Mouse (Mus musculus) adrenal gland, postnatal 14 days (tissue): ENCODE data around the gene 0610010K14Rik. TPM values are rescaled to one million over a fixed set of nuclear protein-coding genes. Genes with fewer than 3 reads are reported as not detected.

Experiments
- DNase-seq: peaks from one replicate; pipeline ENCODE4 v3.0.0; 2021; ENCODE audit warnings: mixed read lengths
- total RNA-seq: library from RNA; stranded (reverse); gene quantifications from 2 replicates; pipeline ENCODE4 v1.2.3, GENCODE M21; 2021

The 0610010K14Rik gene
- total RNA-seq, 1 experiment from 2014 or later, result 55.7 TPM

DNA sequence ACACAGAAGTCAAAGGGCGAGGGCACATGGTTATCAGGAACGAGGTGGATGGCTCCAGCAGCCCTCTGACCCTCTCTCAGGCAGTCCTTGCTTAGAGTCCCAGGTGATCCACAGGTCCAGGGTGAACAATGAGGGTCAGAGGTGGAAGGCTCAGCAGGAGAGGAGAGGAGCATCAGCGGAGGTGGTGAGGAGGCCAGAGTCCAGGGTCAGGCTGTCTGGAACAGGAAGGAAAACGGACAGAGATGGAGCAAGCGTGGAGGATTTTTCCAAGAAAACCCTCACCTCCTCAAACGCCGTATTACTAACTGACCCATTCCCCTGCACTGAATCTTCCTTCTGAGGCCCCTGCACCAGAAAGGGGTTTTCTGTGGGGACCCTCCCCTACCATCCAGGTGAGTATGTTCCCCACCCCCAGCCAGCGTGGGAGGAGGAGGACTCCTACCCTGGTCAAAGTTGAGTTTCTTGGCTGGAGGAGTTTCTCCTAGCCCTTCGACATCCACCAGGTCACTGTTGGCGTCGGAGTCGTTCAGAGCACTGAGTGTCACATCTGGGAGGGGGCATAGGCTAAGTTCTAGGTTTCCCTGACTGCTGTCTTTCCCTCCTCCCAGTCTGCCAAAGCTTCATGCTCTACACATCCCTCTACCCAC lies 2.3 kb downstream of the 0610010K14Rik start:
- no peak for DNase-seq

DNA sequence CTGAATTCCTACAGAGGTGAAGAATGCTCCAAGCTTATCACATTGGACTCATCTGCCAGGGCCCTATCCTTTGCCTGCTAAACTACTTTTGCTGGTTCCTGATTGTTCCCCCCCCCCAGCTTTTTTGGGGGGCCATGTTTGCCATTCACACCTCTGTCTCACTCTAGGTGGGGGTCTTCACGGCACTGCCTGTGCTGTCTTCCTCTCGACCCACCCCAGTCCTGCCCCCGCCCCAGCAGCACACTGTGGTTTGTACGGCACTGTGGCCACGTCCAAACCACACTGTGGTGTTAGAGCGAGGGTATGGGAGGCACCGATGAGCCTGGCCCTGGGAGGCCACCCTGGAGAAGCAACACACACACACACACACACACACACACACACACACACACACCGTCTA lies 3.2 kb downstream of the 0610010K14Rik start:
- no peak for DNase-seq

DNA sequence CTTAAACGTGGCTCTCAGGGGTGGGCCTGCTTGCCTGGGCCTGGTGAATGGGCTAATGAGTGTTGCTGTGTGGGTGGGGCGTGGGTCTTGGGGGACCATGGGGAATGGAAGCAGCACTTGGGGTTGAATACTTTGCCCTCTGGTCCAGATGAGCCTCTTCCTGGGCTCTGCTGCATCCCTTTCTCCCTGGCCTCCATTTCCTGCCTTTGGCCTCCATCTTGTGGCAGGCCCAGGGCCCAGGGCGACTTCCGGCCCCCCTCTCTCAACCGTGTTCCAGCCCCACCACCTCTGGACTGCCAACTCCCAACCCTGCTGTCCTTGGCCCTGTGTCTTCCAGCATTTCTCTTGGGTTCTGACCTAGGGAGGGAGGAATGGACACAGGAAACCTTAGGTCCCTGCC lies 3.7 kb downstream of the 0610010K14Rik start:
- no peak for DNase-seq

DNA sequence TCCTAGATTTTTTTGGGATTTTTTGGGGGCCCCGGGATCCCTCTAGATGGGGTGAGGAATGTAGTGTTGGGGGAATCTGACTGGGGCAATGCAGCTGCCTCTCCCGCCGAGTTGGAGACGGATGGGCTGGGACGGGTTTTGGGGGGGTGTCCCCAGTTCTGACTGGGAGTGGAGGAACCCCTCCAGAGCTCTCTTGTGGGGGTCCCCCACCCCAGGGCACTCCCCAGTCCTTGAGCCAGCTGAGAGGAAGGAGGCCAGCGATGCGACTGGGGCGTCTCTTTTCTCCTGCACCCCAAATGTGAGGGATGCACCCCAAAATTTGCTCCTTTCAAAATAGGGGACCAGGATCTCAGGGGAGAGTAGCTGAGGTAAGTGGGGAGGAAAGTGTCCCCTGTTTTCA lies 4.7 kb downstream of the 0610010K14Rik start:
- no peak for DNase-seq

DNA sequence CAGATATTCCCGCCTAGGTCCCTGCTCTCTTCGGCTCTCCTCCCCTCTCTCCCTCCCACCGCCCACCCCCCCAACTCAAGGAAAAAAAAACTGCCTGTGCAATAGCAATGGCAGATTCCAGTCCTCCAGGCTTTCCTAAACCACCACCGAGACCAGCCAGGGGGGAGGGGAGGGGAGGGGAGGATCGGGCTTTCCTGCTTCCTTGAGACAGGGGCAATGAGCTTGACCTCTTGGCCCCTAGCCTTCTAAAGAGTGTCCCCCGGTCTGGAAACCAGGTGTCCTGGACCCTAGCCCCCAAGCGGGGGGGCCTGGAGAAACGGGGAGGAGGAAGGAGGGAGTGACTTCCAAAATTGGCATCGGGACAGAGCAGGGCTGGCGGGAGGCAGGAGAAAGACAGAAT lies 5.2 kb downstream of the 0610010K14Rik start:
- peak; percentile 75 for DNase-seq

DNA sequence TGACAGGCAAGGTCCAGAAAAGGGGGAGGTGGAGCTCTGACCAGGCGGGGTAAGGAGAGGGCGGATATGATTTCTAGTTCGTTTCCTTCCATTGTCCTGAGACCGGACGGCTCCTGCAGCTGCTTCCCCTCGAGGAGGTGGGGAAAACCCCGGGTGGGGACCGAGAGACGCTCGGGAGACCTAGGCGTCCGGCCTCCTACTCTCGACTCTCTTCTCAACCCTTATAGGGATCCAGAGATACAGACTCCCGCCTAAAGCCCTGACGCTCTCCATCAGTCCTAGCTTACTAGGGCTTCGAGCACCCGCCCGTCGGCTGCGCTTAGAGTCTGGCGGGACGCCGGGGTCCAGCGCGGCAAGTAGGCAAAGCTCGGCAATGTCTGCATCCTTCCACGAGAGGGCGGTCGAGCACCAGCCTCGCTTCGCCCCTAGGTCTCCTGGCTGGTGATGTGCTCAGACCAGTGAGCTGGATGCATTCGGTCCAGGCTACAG lies 7.4 kb downstream of the 0610010K14Rik start:
- DNase-seq, result peak; percentile 91

DNA sequence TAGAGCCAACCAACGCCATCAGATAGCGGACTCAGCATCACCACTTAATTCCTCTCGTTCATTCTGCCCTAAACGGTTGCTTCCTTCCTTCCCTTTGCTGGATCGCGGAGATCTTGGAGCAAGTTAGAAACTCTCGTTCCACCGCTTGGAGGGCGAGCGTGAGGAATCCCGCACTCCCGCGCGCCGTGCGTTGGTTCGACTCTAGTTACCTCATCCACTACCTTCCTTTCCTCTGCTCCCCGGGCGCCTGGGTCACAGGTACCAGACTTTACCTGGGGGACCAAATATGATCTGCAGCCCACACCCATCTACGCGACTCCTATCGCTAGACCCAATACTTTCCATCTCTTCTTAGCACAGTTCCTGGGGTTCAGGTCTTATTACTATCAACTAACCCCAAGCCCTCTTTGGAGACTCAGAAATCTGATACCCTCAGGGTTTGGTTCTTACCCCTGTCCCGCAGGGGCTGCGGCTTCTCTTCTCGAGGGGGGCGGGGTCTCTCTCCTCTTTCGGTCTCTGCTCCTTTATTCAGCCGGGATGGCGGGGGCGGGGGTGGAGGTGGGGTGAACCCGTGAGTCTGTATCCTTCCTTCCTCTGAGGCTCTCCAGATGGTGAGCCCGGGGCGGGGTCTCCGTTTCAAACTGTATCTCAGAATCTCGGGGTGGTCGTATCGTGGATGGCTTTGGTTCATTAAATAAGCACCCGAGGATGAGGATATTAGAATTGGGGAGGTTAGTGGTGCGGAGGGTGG lies 8.3 kb downstream of the 0610010K14Rik start, which contains the start of gene Bcl6b:
TSS of gene Bcl6b (minus strand) at position 539 of the 751 bp plus-strand sequence.
- peak; percentile 55 for DNase-seq

DNA sequence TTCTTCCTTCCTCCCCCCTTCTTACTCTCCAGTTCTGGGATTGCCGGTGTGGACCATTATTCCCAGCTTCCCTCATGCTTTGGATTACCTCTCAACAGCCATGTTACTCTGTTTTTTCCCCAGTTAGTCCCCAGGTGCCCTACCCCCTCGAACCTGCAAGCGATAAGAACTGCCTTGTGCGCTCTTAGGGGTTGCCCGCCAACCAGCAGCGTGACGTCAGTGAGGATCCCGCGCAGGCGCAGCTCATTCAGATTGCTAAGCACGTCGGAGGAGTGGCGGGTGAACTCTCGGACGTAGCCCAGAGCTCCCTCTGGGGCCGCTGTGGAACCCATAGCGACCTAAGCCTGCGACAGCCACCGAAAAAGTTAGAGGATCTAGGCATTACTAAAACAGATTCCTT lies 8.9 kb downstream of the 0610010K14Rik start:
- DNase-seq, result peak; percentile 92

DNA sequence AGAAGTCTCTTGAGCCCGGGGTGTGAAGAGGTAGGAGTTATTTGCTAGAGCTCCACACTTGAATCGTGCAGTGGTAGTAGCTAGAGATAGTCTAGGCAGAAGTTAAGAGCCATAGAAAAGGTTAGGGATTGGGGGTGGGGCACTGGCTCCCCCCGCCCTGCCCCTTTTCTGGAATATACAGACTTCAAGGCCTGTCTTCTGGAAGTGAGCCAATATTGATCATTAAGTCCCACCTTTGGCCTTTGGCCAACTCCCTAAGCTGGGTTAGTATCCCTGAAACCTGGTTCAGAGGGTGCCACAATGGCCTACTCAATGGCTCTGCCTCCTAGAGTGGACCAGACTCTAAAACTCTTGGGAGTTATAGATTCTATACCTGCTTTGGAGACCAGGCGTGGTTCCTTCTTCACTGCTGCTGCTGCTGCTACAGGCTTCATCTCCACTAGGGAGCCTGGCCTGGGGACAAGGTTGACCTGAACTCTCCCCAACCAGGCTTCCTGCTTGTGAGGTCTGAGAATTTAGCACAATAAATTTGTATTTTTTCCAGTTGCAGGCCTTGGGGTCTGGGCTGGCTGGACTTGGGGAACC lies 10.0 kb downstream of the 0610010K14Rik start:
- DNase-seq, result no peak

DNA sequence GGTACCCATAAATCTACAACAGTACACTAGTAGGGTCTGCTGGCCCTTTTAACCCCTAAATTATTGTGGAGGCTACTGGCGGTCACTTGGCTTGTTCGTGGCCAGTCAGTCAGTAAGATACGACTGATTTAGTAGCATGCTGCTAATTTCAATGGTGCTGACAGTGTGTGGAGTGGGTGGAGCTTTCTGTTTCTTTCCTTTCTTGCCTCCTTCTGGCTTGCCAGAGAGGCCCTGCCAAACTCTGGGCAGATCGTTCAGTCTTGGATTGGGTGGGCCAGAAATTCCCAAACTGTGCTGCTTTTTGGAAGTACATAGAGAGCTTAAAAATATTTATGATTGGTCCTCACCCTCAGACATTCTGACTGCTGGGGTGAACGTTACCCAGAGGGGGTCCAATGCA lies 10.6 kb downstream of the 0610010K14Rik start:
- no peak for DNase-seq

DNA sequence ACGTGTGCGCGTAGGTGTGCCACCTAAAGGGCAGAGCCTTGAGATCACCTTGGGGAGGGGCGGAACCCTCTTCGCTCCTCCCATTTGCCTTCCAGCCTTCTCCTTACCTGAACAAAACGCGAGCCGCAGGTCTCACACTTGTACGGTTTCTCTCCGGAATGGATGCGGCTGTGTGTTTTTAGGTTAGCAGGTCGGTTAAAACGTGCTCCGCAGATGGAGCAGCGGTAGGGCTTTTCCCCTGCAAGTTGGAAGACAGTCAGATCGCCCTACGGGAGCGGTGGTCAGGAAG lies 11.2 kb downstream of the 0610010K14Rik start:
- DNase-seq, result no peak

DNA sequence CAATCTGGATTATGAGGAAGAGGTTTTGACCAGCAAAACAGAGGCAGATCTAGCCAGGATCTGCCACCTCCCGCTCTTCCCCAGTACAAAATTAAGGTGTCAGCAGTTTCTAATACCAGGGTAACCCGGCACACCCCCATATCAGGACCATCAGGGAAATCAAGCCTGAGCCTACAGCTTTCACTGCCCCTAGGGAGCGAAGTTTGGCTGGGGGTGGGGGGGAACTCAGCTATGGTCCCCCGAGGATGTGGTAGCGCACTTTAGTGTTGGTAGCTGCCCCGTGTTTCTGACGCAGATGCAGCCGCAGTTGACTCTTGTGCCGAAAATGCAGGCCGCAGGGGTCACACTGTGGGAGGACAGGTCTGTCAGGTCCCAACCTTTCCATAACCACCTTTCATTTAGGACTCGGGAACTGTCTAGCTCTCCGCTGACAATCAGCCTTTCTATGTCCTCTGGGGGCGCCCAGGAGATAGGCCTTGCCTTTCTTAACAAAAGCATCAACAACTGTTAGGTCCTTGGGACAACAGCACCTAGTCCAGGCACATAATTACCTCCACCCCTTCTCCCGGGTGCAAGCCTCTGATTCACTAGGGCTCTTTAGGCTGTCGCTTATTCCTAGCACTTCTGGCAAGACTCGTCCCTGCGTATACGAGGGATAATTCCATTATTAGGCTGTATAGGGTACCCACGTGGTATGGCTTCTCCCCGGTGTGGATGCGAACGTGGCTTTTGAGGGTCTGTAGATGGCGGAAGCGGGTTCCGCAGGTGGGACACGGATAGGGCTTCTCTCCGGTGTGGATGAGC lies 11.7 kb downstream of the 0610010K14Rik start:
- DNase-seq, result no peak

DNA sequence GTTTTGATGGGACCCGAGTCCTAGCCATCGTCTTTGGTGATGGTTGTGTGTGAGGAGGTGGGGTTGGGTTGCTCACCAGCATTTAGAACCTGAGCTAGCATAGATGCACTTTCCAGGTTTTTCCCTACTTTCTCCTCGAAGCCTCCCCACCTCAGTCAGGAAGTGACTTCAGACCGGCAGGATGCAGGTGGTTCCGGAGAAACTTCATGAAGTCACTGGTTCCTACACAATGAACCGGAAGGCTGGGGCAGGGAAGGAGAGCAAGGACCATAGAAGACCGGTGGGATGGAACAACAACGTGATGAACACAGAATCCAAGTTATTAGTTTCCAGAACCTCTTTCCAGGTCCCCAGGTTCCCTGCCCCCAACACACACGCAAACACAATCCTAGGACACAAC lies 14.0 kb downstream of the 0610010K14Rik start:
- peak; percentile 54 for DNase-seq

DNA sequence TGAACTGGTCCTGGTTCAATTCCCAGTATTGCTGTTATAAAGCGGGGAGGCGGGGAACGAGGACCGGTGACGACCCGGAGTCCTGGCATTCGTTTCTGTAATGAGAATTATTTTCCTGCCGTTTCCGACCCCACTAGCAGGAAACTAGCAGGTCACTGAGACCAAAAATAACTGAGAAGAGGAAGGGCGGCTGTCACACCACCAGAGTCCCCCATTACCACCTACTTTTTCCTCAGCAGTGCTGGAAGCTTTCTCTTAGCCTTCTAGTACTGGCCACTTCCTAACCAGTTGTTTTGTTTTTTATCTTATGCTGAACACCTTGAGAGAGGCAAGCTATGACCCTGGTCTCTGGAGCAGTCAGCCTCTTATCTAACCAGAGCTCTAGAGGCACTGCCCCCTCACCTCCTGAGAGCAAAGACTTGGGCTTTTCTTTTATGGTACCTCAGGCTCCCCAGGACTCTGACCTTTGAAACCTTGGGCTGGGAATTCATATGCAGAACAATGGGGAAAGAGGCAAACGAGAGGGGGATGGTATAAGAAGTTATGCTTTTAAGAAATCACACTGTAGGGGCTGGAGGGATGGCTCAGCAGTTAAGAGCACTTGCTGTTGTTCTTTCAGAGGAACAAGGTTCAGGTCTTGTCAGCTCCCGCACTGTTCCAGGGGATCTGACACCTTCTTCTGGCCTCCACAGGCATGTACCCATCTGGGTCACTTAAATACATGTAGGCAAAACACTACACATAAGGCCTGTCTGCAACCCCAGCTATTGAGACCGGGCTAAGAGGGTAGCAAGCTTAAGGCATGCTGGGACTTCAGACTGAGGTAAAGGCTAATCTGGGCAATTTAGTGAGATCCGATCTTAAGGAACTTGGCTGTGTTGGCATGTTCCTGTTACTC lies 15.9 kb downstream of the 0610010K14Rik start:
- peak; percentile 39 for DNase-seq

DNA sequence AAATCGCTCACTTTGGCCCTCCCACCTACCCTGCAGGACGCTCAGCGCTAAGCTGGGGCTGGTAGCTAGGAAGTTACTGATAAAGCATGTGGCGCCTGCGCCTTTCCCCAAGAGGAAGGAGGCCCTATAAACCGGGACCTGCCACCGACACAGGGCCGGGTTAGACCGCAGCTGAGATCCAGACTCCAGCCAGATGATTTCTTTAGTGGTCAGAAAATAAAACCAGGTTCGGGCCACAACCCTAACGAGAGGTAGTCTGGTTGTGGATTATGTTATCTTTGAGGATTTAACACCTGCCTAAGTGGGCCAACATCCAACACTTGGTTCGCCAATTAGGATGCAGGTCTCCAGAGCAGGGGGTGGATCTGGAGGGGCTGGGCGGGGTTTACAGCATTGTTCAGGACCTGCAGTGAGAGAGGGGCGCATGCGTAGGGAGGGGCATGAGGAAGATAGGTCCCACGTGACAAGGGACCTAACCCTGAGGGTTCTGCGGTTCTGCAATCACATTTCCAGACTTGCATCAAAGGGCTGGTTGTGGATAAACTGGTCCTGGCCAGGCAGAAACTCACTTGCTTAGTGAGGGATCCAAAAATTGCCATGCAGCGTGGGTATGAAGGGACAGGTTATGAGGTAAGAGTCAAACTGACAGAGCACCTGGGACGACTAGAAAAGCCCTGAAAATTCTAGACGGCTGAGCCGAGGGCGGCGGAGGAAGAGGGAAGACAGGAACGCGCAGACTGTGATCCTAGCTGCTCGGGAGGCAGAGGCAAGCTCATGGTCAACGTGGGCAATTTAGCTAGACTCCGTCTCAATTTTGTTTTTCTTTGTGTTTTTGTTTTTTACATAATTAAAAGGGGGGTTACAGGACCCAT lies 16.7 kb downstream of the 0610010K14Rik start, which contains the start of gene Slc16a13:
TSS of gene Slc16a13 (minus strand) at position 334 of the 872 bp plus-strand sequence.
- peak; percentile 97 for DNase-seq

DNA sequence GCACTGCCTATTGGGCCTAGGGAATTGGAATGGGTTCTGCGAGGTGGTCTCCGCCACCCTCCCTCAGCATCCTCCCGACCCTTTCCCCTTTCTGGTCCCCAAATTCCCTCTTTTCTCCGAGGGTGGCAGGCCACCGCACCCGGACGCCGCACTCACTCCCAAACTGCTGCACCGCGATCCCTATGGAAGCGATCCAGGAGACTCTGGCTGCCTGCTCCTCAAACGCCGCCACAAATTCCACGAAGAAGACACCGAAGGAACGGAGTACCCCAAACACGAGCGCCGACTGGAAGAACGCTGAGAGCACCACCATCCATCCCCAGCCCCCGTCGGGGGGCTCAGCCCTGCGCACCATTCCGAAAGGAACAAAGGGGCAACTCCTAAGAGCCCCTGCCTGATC lies 17.4 kb downstream of the 0610010K14Rik start:
- no peak for DNase-seq

DNA sequence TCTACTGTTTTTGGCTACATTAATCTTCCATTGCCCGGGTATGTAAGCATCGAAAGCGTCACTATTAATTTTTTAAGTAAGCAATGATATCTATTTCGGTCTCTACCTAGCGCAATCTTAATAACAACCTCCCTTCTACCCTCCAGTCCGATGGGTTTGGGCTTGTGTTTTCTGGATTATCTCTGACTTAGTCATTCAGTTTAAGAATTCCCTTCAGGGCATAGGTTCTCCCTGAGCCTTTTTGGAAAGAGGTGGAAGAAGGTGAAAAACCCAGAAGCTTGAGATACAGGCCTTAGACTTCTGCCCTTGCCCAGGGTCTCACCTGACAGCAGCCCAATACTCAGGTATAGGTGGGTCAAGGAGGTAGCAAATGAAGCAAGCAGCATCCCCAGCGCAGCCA lies 17.8 kb downstream of the 0610010K14Rik start:
- DNase-seq, result no peak

DNA sequence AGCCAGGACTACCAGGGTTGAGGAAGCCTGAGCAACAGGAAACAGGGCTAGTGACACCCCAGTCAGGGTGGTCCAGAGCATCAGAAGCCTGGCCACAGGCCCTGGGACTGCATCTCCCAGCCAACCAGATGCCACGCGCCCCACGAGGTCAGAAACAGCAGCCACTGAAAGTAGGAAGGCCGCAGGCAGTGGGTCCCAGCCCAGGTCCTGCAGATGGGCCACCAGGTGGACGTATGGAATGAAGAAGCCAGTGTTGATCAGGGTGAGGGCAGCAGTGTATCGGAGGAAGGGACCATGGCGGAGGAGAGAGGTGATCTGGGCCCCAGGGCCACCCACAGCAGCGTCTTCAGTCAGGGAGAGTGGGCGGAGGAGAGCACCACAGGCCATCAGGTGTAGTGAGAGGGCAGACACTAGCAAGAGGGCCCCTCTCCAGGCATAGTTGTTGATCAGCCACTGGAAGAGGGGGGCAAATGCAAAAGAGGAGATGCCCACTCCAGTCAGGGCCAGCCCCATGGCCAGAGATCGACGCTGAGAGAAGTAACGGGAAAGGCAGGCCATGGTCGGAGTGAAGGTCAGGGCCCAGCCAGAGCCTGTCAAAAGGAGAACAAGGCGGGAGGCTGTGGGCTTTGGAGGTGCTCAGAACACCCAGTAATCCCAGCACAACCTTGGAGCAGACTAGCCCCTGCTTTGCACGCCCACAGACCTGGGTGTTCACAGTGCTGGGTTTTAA lies 18.8 kb downstream of the 0610010K14Rik start:
- peak; percentile 54 for DNase-seq

DNA sequence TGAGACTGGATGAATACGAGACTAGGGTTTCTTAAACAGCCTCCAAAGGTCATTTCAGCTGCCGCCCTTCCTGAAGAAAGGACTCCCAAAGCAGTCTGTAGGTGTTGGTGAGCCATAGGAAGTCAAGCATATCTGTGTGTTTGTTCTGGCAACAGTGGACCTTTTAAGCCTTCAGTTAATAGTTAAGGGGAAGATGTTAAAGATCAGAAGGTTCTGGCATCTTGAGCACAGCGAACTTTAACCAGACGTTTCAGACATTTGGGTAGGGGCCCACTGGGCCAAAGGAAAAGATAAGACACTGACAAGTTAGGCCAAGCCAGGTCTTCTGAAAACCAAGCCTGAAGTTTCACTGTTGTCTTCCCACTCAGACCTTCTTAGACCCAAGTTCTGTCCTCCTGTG lies 19.7 kb downstream of the 0610010K14Rik start:
- DNase-seq, result no peak

DNA sequence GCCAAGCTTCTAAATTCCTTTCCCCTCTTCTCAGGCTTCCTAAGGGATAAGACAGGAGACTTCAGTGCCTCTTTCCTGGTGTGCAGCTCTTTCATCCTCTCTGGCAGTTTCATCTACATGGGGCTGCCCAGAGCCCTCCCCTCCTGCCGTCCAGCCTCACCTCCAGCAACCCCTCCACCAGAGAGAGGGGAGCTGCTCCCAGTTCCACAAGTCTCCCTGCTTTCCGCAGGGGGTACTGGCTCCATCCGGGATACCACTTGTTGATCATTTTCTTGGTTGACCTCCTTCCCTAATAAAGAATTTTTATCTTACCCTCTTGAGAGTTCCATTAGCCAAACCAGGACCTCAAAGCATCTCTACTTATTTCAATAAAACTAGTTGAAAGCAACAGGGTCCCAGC lies 21.6 kb downstream of the 0610010K14Rik start:
- no peak for DNase-seq
